Mouse (Mus musculus) forebrain, embryonic 11.5 days (tissue): ENCODE results near the gene Cd8b1. TPM values are rescaled to one million over a fixed set of nuclear protein-coding genes. Genes with fewer than 3 reads are reported as not detected.
"Not testable (repeated sequence)": the region's sequence is repeated elsewhere in the genome, so short reads cannot be mapped to it uniquely, and the experiment has no call there.

Source experiments
- ATAC-seq: fragments of 200-750 bp; cut with Nextera tagmentation; replicated peaks from 2 replicates; pipeline ENCODE4 v1.8.0; 2017; ENCODE audit warnings: moderate TSS enrichment; ENCODE audit not compliant: low FRiP score
- DNase-seq: peaks from one replicate; pipeline ENCODE4 v3.0.0-alpha.2; 2017; ENCODE audit warnings: low spot score
- H3K27ac ChIP-seq: fragments of 300-500 bp; sonication (generic); 2 replicates; pipeline ENCODE4 v1.5.1; 2014; ENCODE audit warnings: low read depth, low read length
- H3K27me3 ChIP-seq: fragments of 300-500 bp; sonication (generic); 2 replicates; pipeline ENCODE4 v1.6.1; 2014; ENCODE audit warnings: mild to moderate bottlenecking, low read length, mixed read lengths; ENCODE audit not compliant: control insufficient read depth, insufficient read depth
- H3K36me3 ChIP-seq: fragments of 300-500 bp; sonication (generic); 2 replicates; pipeline ENCODE4 v1.6.1; 2014; ENCODE audit warnings: mild to moderate bottlenecking, low read length, moderate library complexity, mixed read lengths; ENCODE audit not compliant: control insufficient read depth, insufficient read depth
- H3K4me1 ChIP-seq: fragments of 300-500 bp; sonication (generic); replicated peaks from 2 replicates; pipeline ENCODE4 v1.6.1; 2014; ENCODE audit warnings: low read length, mixed read lengths; ENCODE audit not compliant: control insufficient read depth, insufficient read depth
- H3K4me2 ChIP-seq: fragments of 300-500 bp; sonication (generic); 2 replicates; pipeline ENCODE4 v1.6.1; 2014; ENCODE audit warnings: low read depth, mild to moderate bottlenecking, low read length, moderate library complexity, mixed read lengths; ENCODE audit not compliant: severe bottlenecking
- H3K4me3 ChIP-seq: fragments of 300-500 bp; sonication (generic); 2 replicates; pipeline ENCODE4 v1.5.1; 2014; ENCODE audit warnings: low read depth, low read length
- H3K9ac ChIP-seq: fragments of 300-500 bp; sonication (generic); 2 replicates; pipeline ENCODE4 v1.6.1; 2014; ENCODE audit warnings: low read length
- H3K9me3 ChIP-seq: fragments of 300-500 bp; sonication (generic); 2 replicates; pipeline ENCODE4 v1.6.1; 2016; ENCODE audit warnings: low read length, mixed read lengths; ENCODE audit not compliant: control insufficient read depth
- WGBS: fragments of 180-500 bp; shearing (Covaris S2); extraction: QIAGEN DNeasy Blood & Tissue Kit; methylation state at CpG from one replicate; pipeline ENCODE4 v1.1.7; 2014; 5-methylcytosine and 5-hydroxymethylcytosine counted together
- polyA plus RNA-seq: library from polyadenylated mRNA; unstranded; fragments of >200 nt; fragmentation: Nextera tagmentation; extraction: Ambion mirVana; gene quantifications from 2 replicates; pipeline ENCODE4 v1.2.1, GENCODE M21; 2014

The Cd8b1 gene
- polyA plus RNA-seq, 1 experiment from 2014 or later: not detected

DNA sequence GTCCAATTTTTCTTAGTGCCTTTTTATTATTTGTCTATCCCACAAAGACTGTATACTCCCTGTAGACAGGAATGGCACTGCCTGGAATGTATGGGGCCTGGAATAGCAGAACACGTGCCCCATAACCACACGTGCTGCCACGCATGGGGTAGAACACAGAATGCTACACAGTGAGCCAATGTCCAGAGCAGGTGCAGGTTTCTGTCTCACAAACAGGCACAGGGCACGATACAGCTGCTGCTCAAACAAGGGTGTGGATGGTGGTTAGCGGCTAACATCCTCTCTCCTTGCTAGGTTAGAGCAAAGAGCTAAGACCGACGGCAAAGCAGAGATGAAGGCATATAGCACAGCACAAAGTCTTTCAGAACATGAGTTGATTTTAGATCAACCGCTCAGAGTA, 15.1 kb upstream of the Cd8b1 start:
- Histone ChIP-seq H3K36me3 (no peaks in the 10 kb centered on the region), H3K27ac (no peak overlapping the region), H3K4me1 (no peaks in the 10 kb centered on the region), H3K9me3 (no peaks in the 10 kb centered on the region), H3K27me3 (no peaks in the 10 kb centered on the region), H3K4me2 (no peak overlapping the region), H3K4me3 (no peak overlapping the region), H3K9ac (no peak overlapping the region)
- WGBS: 90% methylated on average over 8 of the region's 8 CpGs
- ATAC-seq: no peak
- peak; percentile 11 for DNase-seq

DNA sequence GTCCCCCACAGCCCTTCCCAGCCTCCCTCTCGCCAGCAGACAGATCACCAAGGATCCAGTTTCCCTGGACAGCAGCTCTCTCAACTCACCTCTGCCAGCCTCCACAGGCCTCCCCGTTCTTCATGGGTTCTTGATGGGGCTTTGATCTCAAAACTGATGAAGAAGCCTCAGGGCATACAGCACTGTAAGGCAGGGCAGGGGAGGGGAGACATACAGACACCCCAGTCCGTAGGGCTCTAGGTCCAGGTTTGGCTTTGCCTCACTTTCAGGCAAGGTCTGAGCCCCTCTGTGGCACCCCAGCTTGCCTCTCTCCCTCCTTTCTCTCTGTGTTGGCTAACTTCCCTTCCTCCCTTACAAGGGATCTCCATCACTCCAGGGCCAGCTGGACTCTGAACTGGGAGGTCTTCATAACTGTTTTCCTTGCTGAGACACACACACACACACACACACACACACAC, 733 bp upstream of the Cd8b1 start, which contains the start of gene Smyd1:
Gene Smyd1, minus strand, starts transcription at position 408 of the 458 bp plus-strand sequence.
- DNase-seq: peak; percentile 29
- no peak within 1 kb of the TSS for H3K27ac ChIP-seq
- no peaks in the 10 kb centered on the region for H3K27me3 ChIP-seq
- H3K9ac ChIP-seq: no peak within 1 kb of the TSS
- H3K4me3 ChIP-seq: no peak within 1 kb of the TSS
- no peaks in the 10 kb centered on the region for H3K9me3 ChIP-seq
- ATAC-seq: no peak
- H3K4me1 ChIP-seq: no peaks in the 10 kb centered on the region
- H3K36me3 ChIP-seq: no peaks in the 10 kb centered on the region
- WGBS: 90% methylated on average over 3 of the region's 3 CpGs
- no peak within 1 kb of the TSS for H3K4me2 ChIP-seq

DNA sequence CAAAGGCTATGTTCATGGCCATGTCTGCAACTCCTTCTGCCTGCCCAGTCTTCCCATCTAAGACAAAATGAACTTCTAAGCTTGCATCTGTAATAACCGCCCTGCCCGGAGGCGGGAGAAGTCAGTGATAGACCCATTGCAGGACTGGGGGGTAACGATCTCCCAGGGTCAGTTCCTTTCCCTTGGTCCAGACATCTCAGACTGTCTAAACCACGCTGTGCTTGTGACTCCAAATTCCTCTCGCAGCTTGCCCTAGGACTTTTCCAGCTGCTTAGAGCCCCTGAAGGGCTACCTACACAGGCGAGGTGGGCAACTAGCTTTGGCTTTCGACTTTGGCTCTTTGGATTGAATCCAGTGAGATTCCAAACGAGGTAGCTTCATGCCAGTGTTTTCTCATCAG, 2.2 kb downstream of the Cd8b1 start:
- DNase-seq (peak; percentile 38), ATAC-seq (no peak)
- H3K27ac ChIP-seq: no peak overlapping the region
- no peak overlapping the region for H3K4me3 ChIP-seq
- H3K36me3 ChIP-seq: no peaks in the 10 kb centered on the region
- no peak overlapping the region for H3K9ac ChIP-seq
- H3K27me3 ChIP-seq: no peaks in the 10 kb centered on the region
- H3K4me2 ChIP-seq: no peak overlapping the region
- WGBS: 86% methylated on average over 9 of the region's 9 CpGs
- no peaks in the 10 kb centered on the region for H3K4me1 ChIP-seq
- no peaks in the 10 kb centered on the region for H3K9me3 ChIP-seq

- no peak overlapping the region for H3K27ac ChIP-seq
- H3K4me3 ChIP-seq: no peak overlapping the region
- no peaks in the 10 kb centered on the region for H3K4me1 ChIP-seq
- H3K9me3 ChIP-seq: no peaks in the 10 kb centered on the region
- H3K36me3 ChIP-seq: no peaks in the 10 kb centered on the region
- WGBS: 86% methylated on average over 6 of the region's 6 CpGs
- H3K9ac ChIP-seq: no peak overlapping the region
- ATAC-seq (no peak), DNase-seq (no peak)
- no peak overlapping the region for H3K4me2 ChIP-seq
- H3K27me3 ChIP-seq: no peaks in the 10 kb centered on the region
Observed at GRCm38 (mm10) chr6:71329881-71330280, 7.3 kb downstream of the Cd8b1 start.

DNA sequence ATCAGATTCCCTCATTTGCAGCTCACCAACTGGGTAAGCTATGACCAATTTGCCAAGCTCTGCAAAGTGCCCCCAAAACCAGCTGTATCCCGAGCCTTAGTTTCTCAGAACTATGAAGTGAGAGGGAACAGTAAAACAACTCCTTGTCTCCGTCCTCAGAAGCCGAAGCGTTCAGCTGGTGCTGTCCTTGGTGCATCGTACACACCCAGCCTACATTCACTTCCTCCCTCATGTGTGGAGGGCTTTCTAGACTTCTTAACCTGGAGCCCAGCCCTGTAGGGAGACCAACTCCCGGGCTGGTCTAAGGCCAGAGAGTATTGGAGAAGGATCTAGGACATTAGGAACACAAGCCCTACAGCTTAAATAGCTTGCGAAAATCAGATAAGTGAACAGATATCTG, 7.9 kb downstream of the Cd8b1 start:
- WGBS: 84% methylated on average over 7 of the region's 7 CpGs
- Histone ChIP-seq H3K27ac (no peak overlapping the region), H3K4me1 (no peaks in the 10 kb centered on the region), H3K9me3 (no peaks in the 10 kb centered on the region), H3K9ac (no peak overlapping the region), H3K4me3 (no peak overlapping the region), H3K36me3 (no peaks in the 10 kb centered on the region), H3K27me3 (no peaks in the 10 kb centered on the region), H3K4me2 (no peak overlapping the region)
- DNase-seq (no peak), ATAC-seq (no peak)

DNA sequence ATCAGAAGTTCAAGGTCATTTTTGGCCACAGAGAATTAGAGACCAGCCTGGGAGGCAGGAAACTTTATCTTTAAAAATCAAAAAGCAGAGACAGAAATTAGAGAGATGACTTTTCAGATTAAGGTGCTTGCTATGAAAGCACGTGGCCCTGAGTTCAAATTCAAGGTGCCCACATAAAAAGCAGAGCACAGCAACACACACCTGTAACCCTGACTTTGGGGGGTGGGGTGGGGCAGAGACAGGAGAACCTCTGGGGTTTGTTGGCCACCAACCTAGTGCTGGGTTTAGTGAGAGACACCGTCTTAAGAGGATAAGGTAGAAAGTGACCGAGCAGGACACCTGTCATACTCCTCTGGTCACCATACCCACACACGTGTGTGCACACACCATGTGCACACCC, 8.9 kb downstream of the Cd8b1 start:
- H3K9ac ChIP-seq, DNase-seq, H3K27ac ChIP-seq, ATAC-seq, H3K36me3 ChIP-seq, H3K9me3 ChIP-seq, H3K4me3 ChIP-seq, H3K27me3 ChIP-seq, H3K4me1 ChIP-seq, H3K4me2 ChIP-seq: not testable (repeated sequence)
- WGBS: 91% methylated on average over 1 of the region's 4 CpGs

- Histone ChIP-seq H3K36me3 (no peaks in the 10 kb centered on the region), H3K9ac (no peak overlapping the region), H3K9me3 (no peaks in the 10 kb centered on the region), H3K4me1 (no peaks in the 10 kb centered on the region), H3K27me3 (no peaks in the 10 kb centered on the region), H3K4me2 (no peak overlapping the region), H3K27ac (no peak overlapping the region), H3K4me3 (no peak overlapping the region)
- 89% methylated on average over 11 of the region's 11 CpGs for WGBS
- ATAC-seq: no peak
- no peak for DNase-seq
Observed at GRCm38 (mm10) chr6:71332236-71332965, 9.8 kb downstream of the Cd8b1 start.

GRCm38 (mm10) chr6:71333031-71333430, 10.4 kb downstream of the Cd8b1 start:
- no peaks in the 10 kb centered on the region for H3K27me3 ChIP-seq
- H3K27ac ChIP-seq: no peak overlapping the region
- DNase-seq (no peak), ATAC-seq (no peak)
- H3K4me1 ChIP-seq: no peaks in the 10 kb centered on the region
- H3K9ac ChIP-seq: no peak overlapping the region
- no peak overlapping the region for H3K4me2 ChIP-seq
- 74% methylated on average over 3 of the region's 3 CpGs for WGBS
- no peak overlapping the region for H3K4me3 ChIP-seq
- H3K36me3 ChIP-seq: no peaks in the 10 kb centered on the region
- H3K9me3 ChIP-seq: no peaks in the 10 kb centered on the region
